Mouse (Mus musculus) NIH3T3 (cell line): ENCODE measurements around the gene Atp1b4.
"Not testable (repeated sequence)": the region's sequence is repeated elsewhere in the genome, so short reads cannot be mapped to it uniquely, and the experiment has no call there.

Experiments
- DNase-seq: peaks from one replicate; pipeline ENCODE4 v3.0.0-alpha.2; 2012; ENCODE audit warnings: low read depth

The Atp1b4 gene

GRCm38 (mm10) chrX:38315884-38316283, at the start of gene Atp1b4:
TSS of gene Atp1b4 (plus strand) at chrX:38316184.
- no peak for DNase-seq

- DNase-seq = peak; percentile 14
These were observed 7.4 kb upstream of the Atp1b4 start for GRCm38 (mm10) chrX:38308597-38308996.

- DNase-seq = no peak
These were observed 4.9 kb upstream of the Atp1b4 start for GRCm38 (mm10) chrX:38311054-38311453.

GRCm38 (mm10) chrX:38312910-38313625, 2.9 kb upstream of the Atp1b4 start:
- DNase-seq = no peak

- no peak for DNase-seq
These were observed 2.3 kb upstream of the Atp1b4 start for GRCm38 (mm10) chrX:38313626-38314210.

- DNase-seq = no peak
These were observed 14.9 kb downstream of the Atp1b4 start for GRCm38 (mm10) chrX:38330695-38331406.

GRCm38 (mm10) chrX:38334329-38335279, 18.6 kb downstream of the Atp1b4 start:
- DNase-seq = peak; percentile 56

- DNase-seq = no peak
These were observed 46.0 kb downstream of the Atp1b4 start for GRCm38 (mm10) chrX:38362016-38362415.

- peak; percentile 1 for DNase-seq
These were observed 48.6 kb downstream of the Atp1b4 start for GRCm38 (mm10) chrX:38364621-38365020.

GRCm38 (mm10) chrX:38373169-38373568, 57.2 kb downstream of the Atp1b4 start:
- not testable (repeated sequence) for DNase-seq
